Mouse (Mus musculus): ENCODE measurements around the gene Itpkb.

GRCm38 (mm10) chr1:180345098-180345497, 14.8 kb downstream of the Itpkb start:
- TF ChIP-seq CTCF (IDR thresholded peaks at IDR 0.05; ENCODE audit: low read depth) (no peak), EP300 (IDR thresholded peaks at IDR 0.05; ENCODE audit: low read depth) (no peak)
